Mouse (Mus musculus) layer of hippocampus, postnatal 10 days (tissue): ENCODE measurements around the gene Map2k7. TPM values are rescaled to one million over a fixed set of nuclear protein-coding genes. Genes with fewer than 3 reads are reported as not detected.

Experiments
- DNase-seq, 2 experiments: peaks; one replicate each; pipeline ENCODE4 v3.0.0; 2021; ENCODE audit warnings: low spot score in 2 of 2
- long read RNA-seq: library from polyadenylated mRNA; stranded (forward); transcript quantifications from one replicate; pipeline ENCODE4 v2.0.0, GENCODE M21; 2023
- total RNA-seq, 2 experiments: library from RNA; stranded (reverse); gene quantifications; 2 replicates each; pipeline ENCODE4 v1.2.3; 2021

Gene Map2k7
- total RNA-seq = 10 to 100 TPM; 66.4 to 69.8 TPM
- long read RNA-seq, transcript Map2k7-206 (11 exons, 3,497 nt) = major isoform, 14 of 24 reads
- long read RNA-seq, partial matches to known transcripts = 3 of 24 reads
- long read RNA-seq, other reads (novel, unspliced or antisense) = 2 of 24 reads

DNA sequence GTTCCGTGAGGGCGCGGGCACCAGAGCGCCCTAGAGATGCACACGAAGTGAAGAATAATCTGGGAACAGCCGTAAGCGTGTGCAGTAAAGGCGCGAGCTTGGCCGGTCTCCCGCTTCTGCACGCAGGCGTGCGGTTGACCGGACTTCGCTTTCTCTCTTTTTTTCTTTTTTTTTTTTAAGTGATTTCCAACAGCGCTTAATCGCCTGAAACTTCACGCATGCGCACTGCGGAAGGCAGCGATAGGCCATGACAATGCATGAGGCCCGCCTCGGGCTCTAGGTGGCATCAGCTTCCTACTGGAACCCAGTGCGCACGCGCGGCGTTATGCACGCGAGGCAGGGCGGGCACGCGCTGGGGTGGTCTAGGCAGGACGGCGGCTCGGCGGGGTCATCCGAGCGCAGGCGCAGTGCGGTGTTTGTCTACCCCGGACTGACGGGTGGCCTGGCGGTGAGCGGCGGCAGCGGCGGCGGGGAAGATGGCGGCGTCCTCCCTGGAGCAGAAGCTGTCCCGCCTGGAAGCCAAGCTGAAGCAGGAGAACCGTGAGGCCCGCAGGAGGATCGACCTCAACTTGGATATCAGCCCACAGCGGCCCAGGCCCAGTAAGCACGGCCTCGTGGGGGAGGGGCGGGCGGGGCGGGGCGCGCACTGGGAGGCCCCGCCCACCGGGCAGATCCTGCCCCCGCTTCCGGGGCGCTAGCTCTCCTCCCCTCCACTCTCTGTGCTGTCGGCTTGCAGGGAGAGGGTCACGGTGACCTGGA, at the start of gene Map2k7, which contains the start of gene Gm49320:
Gene Map2k7, plus strand, starts transcription at position 307 of the 759 bp plus-strand sequence.
Gene Gm49320, plus strand, starts transcription at position 432 of the 759 bp plus-strand sequence.
- peak; percentile 99 to 100 for DNase-seq

DNA sequence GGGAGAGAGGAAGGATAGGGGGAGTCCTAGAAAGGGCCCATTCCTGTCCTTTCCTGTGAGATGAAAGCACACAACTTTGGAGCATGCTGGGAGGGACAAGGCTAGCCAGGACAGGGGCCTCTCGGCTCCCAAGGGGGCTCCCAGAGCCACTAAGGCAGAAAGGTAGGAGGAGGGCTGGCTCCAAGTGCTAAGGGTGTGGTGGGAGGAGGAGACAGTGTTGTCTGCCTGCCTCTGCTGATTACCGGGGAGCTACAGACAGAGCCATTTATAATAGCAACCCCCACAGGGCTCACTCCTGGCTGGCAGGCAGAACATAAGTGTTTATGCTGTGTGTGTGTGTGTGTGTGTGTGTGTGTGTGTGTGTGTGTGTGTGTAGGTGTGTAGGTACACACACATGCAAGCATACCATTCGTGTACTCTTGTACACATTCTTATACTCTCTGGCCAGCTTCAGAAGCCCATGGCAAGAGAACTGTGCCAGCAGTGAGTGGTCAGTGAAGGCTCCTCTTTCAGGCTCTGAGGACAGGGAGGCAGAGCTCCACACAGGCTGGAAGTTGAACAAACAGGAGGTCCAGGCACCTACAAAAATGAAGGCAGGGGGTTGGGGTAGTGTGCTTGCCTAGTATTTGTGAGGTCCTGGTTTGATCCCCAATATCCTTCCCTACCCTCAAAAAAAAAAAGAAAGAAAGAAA, 49.4 kb upstream of the Map2k7 start:
- no peak for DNase-seq

DNA sequence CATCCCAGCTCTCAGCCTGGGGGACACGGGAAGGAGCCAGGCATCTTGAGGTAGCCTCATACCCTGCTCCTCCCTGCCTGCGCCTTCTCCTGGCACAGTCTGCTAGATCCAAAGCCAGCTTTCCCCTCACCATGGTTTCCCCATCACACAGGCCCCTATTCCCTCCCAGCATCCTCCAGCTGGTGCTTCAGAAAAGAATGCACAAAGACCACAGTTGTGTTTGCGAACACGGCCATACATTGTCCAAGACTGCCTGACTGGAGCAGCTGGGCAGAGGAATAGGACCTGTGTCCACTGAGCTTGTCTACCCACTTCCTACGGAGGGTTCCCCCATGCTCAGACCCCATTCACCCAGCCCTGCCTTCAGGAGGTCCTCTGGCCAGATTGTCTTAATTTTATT, 46.2 kb upstream of the Map2k7 start:
- DNase-seq = peak; percentile 55 to 59

DNA sequence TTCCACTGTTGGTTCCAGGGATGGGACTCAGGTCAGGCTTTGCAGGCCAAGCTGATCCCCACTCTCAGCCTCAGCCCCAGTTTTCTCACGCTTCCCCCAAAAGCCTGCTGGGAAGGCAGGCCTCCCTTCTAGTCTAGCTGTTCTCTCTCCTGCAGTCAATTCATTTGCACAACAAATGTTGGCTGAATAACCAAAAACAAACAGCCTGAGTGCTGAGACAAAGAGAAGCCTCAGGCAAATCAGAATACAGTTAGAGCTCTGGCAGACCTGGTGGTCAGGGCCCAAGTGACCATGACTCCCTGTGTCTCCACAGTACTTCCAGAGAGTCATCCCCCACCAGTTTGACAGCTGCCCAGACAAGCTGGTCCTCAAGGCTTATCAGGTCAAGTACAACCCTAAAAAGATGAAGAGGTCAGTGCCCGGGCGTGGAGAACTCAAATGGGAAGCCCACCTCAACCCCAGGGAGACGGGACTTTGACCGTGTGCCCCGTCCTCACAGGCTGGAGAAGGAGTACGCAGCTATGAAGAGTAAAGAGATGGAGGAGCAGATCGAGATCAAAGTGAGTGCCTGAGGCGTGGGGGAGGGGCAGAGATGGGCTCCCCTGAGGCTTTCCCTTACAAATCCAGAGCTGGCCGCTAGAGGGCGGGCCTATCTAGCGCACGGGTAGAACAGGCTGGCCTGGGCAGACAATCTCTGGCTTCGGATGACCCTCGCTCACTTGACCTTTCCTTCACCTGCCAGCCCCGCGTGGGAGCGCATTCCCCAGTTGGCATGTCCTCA, 45.5 kb upstream of the Map2k7 start:
- DNase-seq = peak; percentile 94 to 95

DNA sequence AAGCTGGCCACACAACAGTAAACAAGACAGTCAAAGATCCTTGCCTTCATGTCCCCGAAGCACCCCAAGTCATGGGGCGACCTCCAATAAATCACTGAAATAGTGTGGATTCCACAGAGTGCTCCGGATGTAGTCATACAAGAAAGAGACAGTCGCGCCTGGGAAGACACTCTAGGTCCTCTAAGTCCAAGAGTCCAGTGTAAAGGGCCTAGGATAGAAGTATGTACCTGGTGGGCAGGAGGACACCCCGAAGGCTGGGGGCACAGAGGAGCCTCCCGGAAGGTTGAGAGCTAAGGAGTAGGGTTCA, 45.0 kb upstream of the Map2k7 start:
- no peak for DNase-seq

DNA sequence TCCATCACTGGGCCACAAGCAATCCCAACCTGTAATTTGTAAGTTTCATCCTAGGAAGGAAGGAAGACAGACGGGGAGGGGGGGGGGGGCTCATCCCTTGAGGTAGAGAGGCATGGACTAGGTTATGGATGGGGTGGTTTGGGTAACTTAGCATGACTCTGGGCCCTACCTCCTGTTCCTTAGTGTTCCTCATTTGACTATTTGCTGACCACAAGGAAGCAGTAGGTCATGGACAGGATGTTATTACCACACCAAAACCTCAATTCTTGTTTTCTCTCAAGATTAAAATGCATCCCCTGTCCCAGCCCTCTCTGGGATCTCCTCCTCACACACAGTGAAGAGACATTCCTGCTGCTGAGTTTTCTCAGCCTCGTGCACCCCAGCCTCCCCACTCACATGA, 37.2 kb upstream of the Map2k7 start:
- no peak for DNase-seq

DNA sequence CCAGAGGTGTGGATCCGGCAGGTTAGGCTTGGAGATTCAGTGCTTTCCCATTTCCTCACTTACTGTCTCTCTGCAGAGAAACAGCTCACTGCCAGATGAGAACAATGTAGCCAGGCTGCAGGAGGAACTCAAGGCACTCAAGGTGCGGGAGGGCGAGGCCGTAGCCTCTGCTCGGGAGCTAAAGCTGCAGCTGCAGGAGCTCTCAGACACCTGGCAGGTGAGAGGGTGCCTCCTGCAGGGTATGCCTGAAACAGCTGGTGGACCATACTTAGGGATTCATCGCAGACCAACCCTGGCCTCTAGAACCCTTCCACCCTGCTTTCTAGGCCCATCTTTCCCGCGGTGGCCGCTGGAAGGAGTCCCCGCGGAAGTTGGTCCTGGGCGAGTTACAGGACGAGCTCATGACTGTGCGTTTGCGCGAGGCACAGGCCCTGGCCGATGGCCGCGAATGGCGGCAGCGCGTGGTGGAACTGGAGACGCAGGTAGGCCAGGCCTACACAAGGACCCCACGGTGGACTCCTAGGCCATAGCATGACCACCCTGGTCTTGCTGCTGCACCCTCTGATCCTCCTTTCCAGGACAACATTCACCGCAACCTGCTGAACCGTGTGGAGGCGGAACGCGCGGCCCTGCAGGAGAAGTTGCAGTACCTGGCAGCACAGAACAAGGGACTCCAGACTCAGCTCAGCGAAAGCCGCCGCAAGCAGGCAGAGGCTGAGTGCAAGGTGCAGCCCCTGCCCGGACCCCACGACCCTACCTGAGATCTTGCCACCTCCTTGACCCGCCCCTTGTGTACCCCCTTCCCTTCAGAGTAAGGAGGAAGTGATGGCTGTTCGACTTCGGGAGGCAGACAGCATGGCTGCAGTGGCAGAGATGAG, 33.1 kb upstream of the Map2k7 start:
- DNase-seq = no peak

DNA sequence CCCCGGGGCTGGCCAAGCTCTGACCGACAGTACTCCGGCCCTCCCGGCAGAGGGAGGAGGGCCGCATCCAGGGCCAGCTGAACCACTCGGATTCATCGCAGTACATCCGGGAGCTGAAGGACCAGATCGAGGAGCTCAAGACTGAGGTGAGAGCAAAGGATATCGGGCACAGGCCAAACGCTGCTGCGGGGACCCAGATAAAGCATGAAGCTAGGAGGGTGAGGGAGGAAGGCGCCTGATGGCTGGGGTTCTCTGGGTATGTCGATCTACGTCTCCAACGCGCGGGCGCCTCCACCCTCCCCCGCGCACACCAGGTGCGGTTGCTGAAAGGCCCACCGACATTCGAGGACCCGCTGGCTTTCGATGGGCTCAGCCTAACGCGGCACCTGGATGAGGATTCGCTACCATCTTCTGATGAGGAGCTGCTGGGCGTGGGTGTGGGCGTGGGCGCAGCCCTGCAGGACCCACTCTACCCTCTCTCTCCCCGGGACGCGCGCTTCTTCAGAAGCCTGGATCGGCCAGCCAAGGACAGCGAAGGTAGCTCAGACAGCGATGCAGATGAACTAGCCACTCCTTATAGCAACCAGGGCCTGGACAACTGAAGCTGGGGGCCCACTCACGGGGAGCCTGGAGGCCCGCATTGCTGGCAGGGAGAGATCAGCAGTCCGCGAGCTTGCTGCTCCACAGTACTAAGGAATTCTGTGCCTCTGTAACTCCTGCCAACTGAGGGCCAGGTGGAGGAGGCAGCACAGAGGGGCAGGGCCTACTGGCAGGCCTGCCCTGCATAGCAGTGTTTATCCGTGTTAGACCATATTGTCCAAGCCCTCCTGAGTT, 32.1 kb upstream of the Map2k7 start:
- no peak for DNase-seq

DNA sequence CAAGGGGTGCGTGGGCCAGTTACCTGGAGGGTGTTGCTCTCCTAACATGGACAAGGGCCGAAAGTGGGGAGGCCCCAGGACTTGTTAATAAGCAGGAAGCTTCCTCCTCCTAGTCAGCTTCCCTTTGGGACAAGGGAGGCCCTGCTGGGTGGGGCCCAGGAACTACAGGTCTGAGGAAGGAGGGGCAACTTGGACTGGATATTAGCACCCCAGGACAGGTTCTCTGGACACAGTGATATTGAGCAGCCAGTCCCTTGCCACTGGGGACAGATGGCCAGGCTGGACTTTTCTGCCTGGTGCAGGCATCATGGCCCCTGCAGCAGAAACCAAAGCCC, 31.6 kb upstream of the Map2k7 start:
- peak in 1 of 2 experiments; percentile 19 for DNase-seq

DNA sequence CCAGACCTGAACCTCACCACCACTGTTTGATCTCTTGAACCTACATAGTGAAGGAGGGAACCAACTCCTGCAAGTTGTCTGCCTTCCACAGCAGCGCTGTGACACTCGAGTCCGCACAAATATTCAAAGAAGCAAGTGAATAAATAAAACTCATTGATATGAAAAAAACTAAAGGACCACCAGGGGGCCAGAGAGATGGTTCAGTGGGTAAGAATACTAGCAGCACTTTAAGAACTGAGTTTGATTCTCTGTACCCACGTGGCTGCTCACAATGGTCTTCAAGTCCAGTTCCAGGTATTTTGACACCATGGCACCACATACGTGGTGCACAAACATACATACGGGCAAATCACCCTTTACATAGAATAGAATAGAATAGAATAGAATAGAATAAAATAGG, 27.4 kb upstream of the Map2k7 start:
- DNase-seq = peak in 1 of 2 experiments; percentile 16

DNA sequence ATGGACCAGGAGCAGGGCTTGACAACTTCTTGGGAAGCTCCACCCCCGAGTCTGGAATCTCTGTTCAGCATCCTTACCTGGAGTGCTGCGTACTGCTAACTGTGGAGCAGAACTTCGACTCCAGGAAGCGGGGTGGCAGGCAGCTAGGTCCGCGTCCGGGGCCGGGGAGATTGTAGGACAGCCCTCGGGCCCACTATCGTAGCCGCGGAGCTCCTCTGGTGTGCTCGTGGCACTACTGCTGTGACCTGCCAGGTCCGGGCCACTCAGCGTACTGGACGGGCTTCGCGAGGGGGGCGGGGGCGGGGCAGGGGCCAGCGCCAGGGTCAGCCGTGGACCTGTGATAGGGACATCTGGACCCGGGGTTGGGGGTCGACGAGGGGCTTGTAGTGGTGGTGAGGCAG, 25.7 kb upstream of the Map2k7 start:
- DNase-seq = no peak

DNA sequence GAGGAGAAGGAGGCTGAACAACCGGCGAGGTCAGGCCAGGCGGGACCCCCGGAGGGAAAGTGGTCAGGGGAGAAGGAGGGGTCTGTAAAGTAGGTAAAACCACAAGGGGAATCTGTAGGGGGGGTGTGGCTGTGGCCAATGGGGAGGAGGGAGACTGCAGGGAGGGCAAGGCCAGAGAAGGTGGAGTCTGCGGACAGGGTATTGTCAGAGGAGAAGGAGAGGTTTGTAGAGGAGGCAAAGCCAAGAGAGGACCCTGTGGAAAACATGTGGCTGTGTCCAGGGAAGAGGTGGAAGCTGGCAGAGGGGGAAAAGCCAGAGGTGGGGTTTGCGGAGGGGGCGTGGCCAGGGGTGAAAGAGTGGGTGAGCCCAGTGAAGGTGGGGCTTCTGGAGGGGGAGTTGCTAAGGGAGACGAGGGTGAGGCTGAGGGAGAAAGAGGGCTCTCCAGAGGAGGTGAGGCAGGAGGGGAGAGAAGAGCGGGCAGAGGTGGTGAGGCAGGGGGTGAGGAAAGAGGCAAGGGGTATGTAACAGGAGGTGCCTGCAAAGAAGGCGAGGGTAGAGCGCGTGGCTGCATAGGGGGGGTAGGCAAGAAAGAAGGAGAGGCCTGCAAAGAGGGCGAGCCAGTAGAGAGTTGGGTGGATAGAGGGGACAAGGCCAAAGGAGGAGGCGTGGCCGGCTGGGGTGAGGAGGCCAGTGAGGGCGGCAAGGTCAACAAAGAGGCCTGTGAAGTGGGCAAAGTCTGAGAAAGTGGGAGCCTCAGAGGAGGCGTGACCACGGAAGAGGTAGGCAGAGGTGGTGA, 25.1 kb upstream of the Map2k7 start:
- peak; percentile 46 to 67 for DNase-seq

DNA sequence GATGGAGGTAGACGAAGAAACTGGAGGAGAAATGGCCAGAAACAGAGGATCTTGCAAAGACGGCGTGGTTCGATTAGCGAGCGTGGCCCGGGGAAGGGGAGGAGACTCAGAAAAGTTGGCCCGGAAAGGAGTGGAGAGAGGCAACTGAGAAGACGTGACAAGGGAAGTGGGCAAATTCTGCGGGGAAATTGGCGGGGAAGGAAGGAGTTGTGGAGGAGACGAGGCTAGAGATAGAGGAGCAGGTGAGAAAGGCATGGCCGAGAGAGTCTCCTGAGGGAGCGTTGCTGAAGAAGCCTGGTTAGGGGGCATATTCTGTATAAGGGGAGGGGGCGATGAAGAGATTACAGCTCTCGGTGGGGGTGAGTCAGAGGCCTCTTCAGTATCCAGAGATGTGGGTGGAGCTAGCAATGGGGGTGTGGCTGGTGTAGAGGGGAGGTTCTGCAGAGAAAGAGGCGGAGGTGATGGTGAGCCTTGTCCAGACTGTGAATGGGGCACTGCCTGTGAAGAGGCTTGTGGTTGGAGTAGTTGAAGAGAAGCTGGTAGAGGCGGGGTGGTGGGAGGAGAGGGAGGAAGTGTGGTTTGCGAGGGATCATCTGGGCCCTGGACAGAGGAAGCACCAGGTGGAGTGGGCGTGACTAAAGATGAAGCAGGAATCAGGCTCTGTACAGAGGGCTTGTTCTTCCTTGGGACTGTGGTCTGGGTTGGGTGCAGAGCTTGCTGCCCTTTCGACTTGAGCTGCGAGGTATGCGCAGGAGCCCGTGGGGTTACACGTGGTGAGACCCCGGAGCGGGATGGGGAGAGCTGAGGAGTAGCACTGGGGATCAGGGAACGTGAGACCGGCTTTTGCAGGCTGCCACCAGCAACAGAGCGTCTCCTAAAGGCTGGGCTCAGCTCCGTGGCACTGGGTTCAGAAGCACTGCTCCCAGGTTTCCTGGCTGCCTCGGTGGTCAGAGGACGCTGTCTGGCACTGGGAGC, 24.2 kb upstream of the Map2k7 start:
- no peak for DNase-seq

DNA sequence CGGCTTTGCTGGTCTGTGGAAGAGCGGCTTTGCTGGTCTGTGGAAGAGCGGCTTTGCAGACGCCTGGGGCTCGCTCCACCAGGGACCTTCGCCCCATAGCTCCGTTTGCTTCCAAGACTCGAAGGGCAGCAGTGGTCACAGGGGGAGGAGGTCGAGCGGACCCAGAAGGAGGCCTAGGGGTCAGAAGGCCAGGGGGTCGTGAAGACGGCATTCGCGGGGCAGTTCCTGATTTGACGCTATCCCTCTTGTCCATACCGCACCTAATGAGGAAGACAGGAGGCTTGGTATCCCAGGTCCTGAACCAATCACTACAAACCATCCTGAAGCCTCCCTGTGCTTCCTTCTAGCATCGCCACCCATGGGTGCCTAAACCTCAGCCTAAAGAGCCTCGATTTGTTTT, 22.2 kb upstream of the Map2k7 start:
- DNase-seq = no peak

DNA sequence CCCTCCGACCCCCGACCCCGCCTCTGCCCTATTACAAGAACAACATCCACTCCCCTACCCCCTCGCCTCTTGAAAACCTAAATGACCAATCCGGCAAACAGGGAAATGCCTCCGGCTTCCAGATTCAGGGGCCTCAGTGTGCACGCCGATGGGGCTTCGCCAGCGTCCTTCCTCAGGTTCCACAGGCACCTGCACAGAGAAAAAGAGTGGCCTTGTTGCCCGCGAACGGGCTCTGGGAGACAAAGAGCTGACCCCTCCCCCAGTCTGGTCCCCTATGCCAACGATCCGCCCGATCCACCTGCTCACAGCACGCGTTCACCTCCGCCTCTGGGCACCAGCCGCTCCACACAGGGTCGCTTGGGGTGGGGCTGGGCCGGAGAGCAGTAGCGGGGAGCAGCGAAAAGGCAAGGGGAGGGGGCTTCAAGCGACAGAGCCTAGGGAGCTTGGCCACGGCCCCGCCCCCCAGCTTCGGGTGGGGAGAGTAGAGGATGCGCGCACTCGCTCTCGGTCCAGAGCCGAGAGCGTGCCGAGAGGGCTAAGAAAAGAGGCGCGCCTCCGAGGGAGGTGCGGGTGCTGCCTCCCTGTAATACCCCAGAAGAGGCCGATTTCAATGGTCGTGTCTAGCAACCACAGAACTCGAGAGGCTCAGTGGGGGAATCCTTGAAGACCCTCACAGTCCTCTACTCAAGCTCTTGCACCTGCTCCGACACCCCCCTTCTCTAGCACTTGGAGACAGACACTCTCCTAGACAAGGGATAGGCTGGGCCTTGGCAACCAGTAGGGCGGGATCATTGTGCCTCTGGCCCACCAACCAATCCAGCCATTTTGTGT, 21.5 kb upstream of the Map2k7 start, which contains the start of gene Prr36:
Gene Prr36, minus strand, starts transcription at position 669 of the 831 bp plus-strand sequence.
- peak; percentile 75 to 81 for DNase-seq

DNA sequence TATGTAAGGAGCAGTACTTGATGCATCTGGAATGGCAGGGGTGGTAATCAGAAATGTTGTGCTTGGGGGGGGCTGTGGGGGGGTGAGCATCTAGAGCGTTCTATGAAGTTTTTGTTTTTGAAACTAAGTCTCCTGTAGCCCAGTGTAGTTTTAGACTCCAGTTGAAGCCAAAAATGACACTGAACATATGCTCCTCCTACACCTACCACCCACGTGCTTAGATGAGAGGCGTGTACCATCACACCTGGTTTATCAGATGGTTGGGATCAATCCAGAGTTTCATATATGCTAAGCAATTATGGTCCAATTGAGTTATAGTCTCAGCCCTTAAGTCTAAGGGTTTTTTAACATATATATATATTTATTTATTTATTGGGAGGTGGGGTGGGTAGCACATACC, 18.9 kb upstream of the Map2k7 start:
- DNase-seq = no peak

DNA sequence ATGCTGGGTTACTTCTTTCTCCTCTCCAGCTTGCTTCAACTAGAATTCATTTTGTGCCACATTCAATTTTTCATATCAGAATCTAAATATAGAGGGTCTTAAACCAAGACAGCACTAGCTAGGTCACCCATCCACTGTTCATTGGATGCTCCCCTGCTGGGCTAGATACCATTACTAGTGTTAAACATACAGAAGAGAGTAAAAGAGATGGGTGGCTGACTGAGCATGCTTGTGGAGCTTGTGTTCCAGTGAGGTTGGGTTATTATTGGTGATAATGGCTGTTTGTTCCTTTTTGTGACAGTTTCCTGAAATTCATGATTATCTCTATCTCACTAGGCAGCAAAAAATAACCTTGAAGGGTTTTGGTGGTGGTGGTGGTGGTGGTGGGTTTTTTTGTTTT, 16.5 kb upstream of the Map2k7 start:
- no peak for DNase-seq
